Mouse (Mus musculus) limb, embryonic 13.5 days (tissue): ENCODE results near the gene Serping1. TPM values are rescaled to one million over a fixed set of nuclear protein-coding genes. Genes with fewer than 3 reads are reported as not detected.

Experiments used
- ATAC-seq: fragments of 200-750 bp; cut with Nextera tagmentation; 2 replicates; pipeline ENCODE4 v1.8.0; 2017; ENCODE audit warnings: low read depth, moderate number of reproducible peaks, moderate TSS enrichment; ENCODE audit not compliant: low FRiP score
- H3K27ac ChIP-seq: fragments of 300-500 bp; sonication (generic); 2 replicates; pipeline ENCODE4 v1.5.1; 2015; ENCODE audit warnings: inconsistent platforms, mild to moderate bottlenecking, moderate library complexity
- H3K27me3 ChIP-seq: fragments of 300-500 bp; sonication (generic); 2 replicates; pipeline ENCODE4 v1.6.1; 2015; ENCODE audit warnings: mild to moderate bottlenecking, inconsistent platforms
- H3K36me3 ChIP-seq: fragments of 300-500 bp; sonication (generic); 2 replicates; pipeline ENCODE4 v1.6.1; 2015; ENCODE audit warnings: inconsistent platforms, mild to moderate bottlenecking, moderate library complexity
- H3K4me1 ChIP-seq: fragments of 300-500 bp; sonication (generic); 2 replicates; pipeline ENCODE4 v1.6.1; 2015; ENCODE audit warnings: inconsistent platforms
- H3K4me2 ChIP-seq: fragments of 300-500 bp; sonication (generic); replicated peaks from 2 replicates; pipeline ENCODE4 v1.6.1; 2015; ENCODE audit warnings: inconsistent platforms, mild to moderate bottlenecking, moderate library complexity
- H3K4me3 ChIP-seq: fragments of 300-500 bp; sonication (generic); 2 replicates; pipeline ENCODE4 v1.5.1; 2015; ENCODE audit warnings: moderate library complexity, mild to moderate bottlenecking, inconsistent platforms
- H3K9ac ChIP-seq: fragments of 300-500 bp; sonication (generic); 2 replicates; pipeline ENCODE4 v1.6.1; 2015; ENCODE audit warnings: mild to moderate bottlenecking, inconsistent platforms
- H3K9me3 ChIP-seq: fragments of 300-500 bp; sonication (generic); 2 replicates; pipeline ENCODE4 v1.6.1; 2016; ENCODE audit warnings: inconsistent platforms
- WGBS: fragments of 180-500 bp; shearing (Covaris S2); methylation state at CpG from one replicate; pipeline ENCODE4 v1.1.7; 2015; 5-methylcytosine and 5-hydroxymethylcytosine counted together
- polyA plus RNA-seq: library from polyadenylated mRNA; unstranded; fragments of >200 nt; fragmentation: Nextera tagmentation; extraction: Ambion mirVana; gene quantifications from 2 replicates; pipeline ENCODE4 v1.2.1, GENCODE M21; 2015

Serping1 gene
- polyA plus RNA-seq, 1 experiment from 2014 or later: 30.1 TPM

DNA sequence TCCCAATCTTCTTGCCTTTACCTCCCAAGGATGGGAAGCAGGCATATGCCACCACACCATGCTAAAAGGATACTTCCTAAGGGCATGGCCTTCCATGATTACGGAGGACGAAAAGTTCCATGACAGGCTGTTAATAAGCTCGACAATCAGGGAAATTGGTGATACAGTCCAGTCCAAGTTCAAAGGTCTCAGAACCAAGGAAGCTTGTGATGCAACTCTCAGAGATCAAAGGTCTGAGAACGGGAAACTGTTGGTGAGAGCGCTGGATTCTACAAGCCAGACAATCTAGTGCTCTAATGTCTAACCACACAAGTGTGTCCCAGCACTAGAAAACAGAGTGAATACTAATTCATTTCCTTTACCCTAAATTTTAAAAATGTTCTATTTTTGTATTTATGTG is 19.0 kb downstream of the Serping1 start:
- Histone ChIP-seq H3K27me3 (no peaks in the 10 kb centered on the region), H3K36me3 (no peaks in the 10 kb centered on the region), H3K27ac (no peak overlapping the region), H3K4me2 (no peak overlapping the region), H3K4me1 (no peaks in the 10 kb centered on the region), H3K4me3 (no peak overlapping the region), H3K9ac (no peak overlapping the region), H3K9me3 (no peaks in the 10 kb centered on the region)
- ATAC-seq: no peak
- 60% methylated on average over 5 of the region's 5 CpGs for WGBS

GRCm38 (mm10) chr2:84750115-84750514 is 25.1 kb downstream of the Serping1 start:
- no peak overlapping the region for H3K27ac ChIP-seq
- no peaks in the 10 kb centered on the region for H3K4me1 ChIP-seq
- no peak overlapping the region for H3K4me3 ChIP-seq
- H3K9me3 ChIP-seq: no peaks in the 10 kb centered on the region
- no peak overlapping the region for H3K4me2 ChIP-seq
- ATAC-seq: peak; percentile 32; the same call in 1 of the 2 replicates
- no peak overlapping the region for H3K9ac ChIP-seq
- 80% methylated on average over 6 of the region's 6 CpGs for WGBS
- H3K27me3 ChIP-seq: no peaks in the 10 kb centered on the region
- H3K36me3 ChIP-seq: no peaks in the 10 kb centered on the region

DNA sequence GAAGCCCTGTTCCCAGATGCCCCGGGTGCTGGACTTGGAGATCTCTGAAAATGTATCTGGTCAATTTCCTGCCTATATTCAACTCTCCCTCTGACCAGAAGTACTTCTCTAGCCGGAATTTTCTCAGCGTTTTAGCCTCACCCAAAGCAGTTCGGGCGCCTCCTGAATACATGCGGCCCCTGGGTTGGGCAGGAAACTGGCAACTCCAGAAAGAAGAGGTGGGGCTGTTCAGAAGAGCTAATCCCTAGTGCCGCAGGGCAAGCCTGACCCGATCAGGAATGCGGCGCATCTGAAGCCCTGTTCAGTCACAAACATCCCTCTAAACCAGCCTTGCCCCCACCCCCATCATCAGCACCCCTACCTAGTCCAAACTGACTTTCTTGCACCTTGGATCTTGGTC is 31.1 kb downstream of the Serping1 start:
- ATAC-seq: peak; percentile 7
- Histone ChIP-seq H3K9me3 (no peaks in the 10 kb centered on the region), H3K27me3 (no peaks in the 10 kb centered on the region), H3K36me3 (peaks cover 14% of the 10 kb centered on the region), H3K4me1 (peaks cover 38% of the 10 kb centered on the region), H3K4me2 (peak overlapping the region; percentile 95), H3K9ac (peak overlapping the region; percentile 100), H3K4me3 (peak overlapping the region; percentile 94), H3K27ac (peak overlapping the region; percentile 94)
- under 1% methylated on average over 10 of the region's 10 CpGs for WGBS

DNA sequence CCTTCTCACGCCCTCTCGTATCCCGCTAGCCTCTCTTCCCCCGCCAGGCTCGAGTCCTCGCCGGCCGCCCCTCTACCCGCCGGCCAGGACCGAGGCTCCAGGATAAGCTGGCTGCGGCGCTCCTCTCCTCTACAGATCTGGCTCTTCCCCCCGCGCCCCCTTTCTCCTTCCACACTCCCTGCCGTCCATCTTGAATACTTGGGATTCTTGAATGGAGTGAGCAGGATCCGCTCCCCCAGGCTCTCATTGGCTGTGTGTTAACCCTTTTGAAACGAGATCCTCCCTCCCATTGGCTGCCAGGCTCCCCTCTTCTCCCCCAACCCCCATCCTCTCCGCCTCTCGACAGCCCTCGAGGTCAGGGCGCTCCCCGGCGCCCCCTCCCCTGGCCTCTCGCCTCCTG is 31.7 kb downstream of the Serping1 start, which contains the start of gene Gm19426:
Gene Gm19426, minus strand, starts transcription at position 95 of the 400 bp plus-strand sequence.
- peak; percentile 91 for ATAC-seq
- peaks cover 44% of the 10 kb centered on the region for H3K4me1 ChIP-seq
- WGBS: under 1% methylated on average over 24 of the region's 25 CpGs

DNA sequence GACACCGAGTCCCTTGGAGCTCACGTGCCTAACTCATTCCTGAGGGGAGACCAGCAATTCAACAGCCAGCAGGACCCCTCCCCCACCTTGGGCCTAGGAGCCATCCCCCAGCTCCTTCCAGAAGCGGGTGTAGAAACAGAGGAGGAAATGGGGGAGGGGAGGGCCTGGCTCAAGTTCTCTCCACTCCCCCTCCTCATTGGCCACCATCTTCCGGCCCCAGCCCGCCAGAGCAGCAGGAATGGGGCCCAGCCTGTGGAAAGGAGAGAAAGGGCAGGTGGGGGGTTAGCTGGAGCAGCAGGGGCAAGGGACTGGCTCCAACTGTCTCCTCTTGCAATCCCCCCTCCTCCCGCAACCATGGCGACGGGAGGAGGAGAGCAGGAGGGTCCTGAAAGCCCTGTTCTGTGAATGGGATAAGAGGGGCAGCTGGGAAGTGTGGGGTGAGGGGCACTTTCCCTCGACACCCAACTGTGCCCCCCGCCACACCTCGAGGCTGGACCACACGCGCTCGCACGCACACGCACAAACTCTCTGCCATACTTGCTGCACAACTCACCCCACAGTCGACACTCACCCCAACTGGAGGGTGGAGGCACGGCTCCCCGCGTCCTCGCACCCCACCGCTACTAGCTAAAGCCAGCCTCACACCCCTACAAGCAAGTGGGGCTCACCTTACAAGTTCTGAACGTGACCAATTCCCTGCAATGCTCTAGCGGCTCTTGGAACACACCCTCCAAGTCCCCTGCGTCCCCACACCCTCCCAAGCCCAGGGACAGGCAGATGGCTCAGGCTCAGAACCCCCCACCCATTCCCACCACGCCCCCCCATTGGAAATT is 32.6 kb downstream of the Serping1 start:
- Histone ChIP-seq H3K9ac (peak overlapping the region; percentile 100), H3K4me2 (peak overlapping the region; percentile 95), H3K36me3 (peaks cover 14% of the 10 kb centered on the region), H3K4me3 (peak overlapping the region; percentile 94), H3K27me3 (no peaks in the 10 kb centered on the region), H3K9me3 (no peaks in the 10 kb centered on the region), H3K27ac (peak overlapping the region; percentile 100), H3K4me1 (peaks cover 53% of the 10 kb centered on the region)
- WGBS: 1% methylated on average over 26 of the region's 26 CpGs
- peak; percentile 77 for ATAC-seq

More for the DNA sequence above, 31.7 kb downstream of the Serping1 start, which contains the start of gene Gm19426:
- Histone ChIP-seq H3K36me3 (peaks cover 14% of the 10 kb centered on the region), H3K9ac (peak within 1 kb of the TSS; percentile 100), H3K27me3 (no peaks in the 10 kb centered on the region), H3K9me3 (no peaks in the 10 kb centered on the region), H3K4me3 (peak within 1 kb of the TSS; percentile 94), H3K4me2 (peak within 1 kb of the TSS; percentile 95), H3K27ac (peak within 1 kb of the TSS; percentile 100)

DNA sequence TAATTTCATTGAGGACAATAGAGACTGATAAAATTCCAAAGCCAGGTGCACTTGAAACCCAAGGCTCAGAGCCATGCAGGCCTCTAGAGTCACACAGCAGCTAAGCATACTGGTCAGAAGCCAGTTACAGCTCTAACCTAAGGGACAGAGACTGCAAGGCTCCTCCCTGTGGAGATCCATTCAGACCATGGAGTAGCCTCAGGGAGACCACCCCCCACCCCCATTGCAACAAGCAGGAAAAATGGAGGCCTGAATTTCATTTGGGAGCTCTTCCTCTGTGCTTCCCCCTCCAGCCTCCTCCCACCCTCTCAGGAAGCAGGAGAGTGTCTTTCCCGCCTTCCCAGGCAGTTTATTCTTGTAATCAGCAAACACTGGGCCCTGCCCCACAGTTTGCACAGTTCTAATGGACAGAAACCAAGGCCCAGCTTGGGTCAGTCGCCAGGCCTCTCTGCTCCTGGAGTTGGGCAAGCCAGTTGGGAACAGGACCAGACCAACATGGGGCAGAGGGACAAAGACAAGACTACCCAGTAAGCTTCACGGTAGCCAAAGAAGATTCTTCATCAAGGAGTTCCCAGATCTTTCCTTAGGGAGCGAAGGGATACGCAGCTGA is 33.3 kb downstream of the Serping1 start:
- H3K27me3 ChIP-seq: no peaks in the 10 kb centered on the region
- no peaks in the 10 kb centered on the region for H3K9me3 ChIP-seq
- H3K4me1 ChIP-seq: peaks cover 60% of the 10 kb centered on the region
- peak overlapping the region; percentile 100 for H3K9ac ChIP-seq
- 2% methylated on average over 5 of the region's 5 CpGs for WGBS
- peaks cover 14% of the 10 kb centered on the region for H3K36me3 ChIP-seq
- H3K4me2 ChIP-seq: peak overlapping the region; percentile 95
- H3K27ac ChIP-seq: peak overlapping the region; percentile 100
- no peak for ATAC-seq
- H3K4me3 ChIP-seq: peak overlapping the region; percentile 94

DNA sequence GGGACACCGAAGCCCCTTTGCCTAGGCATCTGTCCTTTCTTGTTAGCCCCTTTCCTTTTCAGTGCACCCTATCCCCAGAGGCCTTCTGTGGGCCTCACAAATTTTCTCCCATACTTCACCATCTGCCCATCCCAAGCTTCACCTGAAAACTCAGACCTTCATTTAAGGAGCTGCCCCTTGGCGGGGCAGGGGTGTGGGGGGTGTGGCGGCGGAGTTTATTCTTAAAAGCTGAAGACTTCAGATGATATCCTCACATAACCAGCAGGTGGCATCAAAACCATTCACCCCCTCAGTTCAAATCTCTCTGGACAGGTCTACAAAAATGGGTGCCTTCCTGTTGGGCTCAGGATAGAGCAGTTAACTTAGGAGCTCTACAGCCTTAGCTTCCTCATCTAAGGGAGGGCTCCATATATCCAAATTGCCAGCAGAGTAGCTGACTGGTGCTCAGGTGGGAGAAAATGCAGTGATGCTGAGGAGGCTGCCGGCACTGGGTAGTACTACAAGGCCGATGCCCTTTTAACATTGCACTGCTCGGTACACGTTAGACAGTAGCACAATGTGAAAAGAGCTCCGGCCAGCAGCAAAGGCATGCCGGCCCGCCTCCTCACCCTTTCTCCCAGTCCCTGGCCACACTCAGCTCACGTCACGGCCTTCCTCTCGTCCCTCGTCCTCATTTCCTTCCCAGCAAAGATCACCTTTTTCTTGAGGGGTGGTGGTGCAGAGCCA is 34.5 kb downstream of the Serping1 start:
- Histone ChIP-seq H3K4me2 (peak overlapping the region; percentile 95), H3K36me3 (peaks cover 14% of the 10 kb centered on the region), H3K9ac (peak overlapping the region; percentile 48; the same call in 1 of the 2 replicates), H3K4me1 (peaks cover 72% of the 10 kb centered on the region), H3K27ac (peak overlapping the region; percentile 100; the same call in 1 of the 2 replicates), H3K27me3 (no peaks in the 10 kb centered on the region), H3K9me3 (no peaks in the 10 kb centered on the region), H3K4me3 (peak overlapping the region; percentile 94)
- WGBS: 79% methylated on average over 15 of the region's 15 CpGs
- ATAC-seq: no peak

DNA sequence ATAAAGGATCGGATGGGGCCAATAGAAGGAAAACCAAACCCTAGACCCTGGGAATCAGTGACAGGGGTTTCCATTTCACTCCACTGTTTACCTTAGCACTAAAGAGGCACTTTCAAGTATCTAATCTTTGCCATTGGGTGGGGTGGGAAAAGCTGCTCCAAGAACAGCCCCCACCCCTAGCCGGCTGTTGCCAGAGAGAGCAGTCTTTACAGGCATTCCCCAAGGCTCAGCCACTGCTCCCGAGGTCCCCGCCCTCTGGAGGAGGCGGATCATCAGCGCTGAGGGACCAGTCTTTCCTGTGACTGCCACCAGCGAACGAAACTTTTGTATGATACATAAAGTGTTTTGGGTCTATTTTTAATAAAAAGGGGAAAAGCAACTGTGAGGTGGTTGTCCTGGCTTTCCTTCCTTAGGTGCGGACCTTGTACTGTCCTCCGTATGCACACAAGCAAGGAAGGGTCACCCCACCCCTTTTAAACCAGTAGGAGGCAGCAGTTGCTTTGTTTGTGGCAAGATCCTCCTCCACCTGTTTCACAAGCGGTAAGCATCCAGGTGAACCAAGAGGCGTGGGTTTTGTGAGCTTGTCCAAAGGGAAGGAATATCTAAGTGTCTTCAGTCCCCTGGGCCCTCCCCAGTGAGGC is 36.9 kb downstream of the Serping1 start:
- Histone ChIP-seq H3K4me2 (peak overlapping the region; percentile 73), H3K4me3 (peak overlapping the region; percentile 17), H3K36me3 (peaks cover 14% of the 10 kb centered on the region), H3K27ac (peak overlapping the region; percentile 72), H3K9me3 (no peaks in the 10 kb centered on the region), H3K4me1 (peaks cover 88% of the 10 kb centered on the region), H3K27me3 (no peaks in the 10 kb centered on the region), H3K9ac (peak overlapping the region; percentile 8; the same call in 1 of the 2 replicates)
- WGBS: 1% methylated on average over 12 of the region's 12 CpGs
- no peak for ATAC-seq

DNA sequence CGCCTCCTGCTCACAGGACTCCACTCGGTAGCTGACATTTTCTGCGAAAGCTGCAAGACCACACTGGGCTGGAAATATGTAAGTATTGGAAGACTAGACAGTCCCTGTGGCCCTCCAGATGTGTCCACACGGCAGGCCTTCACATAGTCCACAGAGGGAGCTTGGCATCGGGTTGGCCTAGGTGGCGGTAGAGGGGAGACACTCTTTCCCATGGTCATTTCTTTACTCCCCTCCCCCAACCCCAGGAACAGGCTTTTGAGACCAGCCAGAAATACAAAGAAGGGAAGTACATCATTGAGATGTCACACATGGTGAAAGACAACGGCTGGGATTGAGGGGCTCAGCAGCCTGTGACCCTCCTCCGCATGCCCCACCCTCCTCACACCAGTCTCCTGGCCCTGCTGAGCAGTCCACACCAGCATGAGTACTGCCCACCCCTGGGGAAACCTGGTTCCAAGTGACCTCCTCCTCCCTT is 37.8 kb downstream of the Serping1 start:
- H3K4me3 ChIP-seq: peak overlapping the region; percentile 8; the same call in 1 of the 2 replicates
- peak overlapping the region; percentile 72 for H3K27ac ChIP-seq
- no peaks in the 10 kb centered on the region for H3K9me3 ChIP-seq
- no peaks in the 10 kb centered on the region for H3K27me3 ChIP-seq
- H3K4me2 ChIP-seq: peak overlapping the region; percentile 73
- ATAC-seq: peak; percentile 4; the same call in 1 of the 2 replicates
- peaks cover 14% of the 10 kb centered on the region for H3K36me3 ChIP-seq
- H3K9ac ChIP-seq: peak overlapping the region; percentile 56
- WGBS: 5% methylated on average over 8 of the region's 8 CpGs
- peaks cover 88% of the 10 kb centered on the region for H3K4me1 ChIP-seq

- Histone ChIP-seq H3K4me2 (peak overlapping the region; percentile 73), H3K27ac (no peak overlapping the region), H3K4me1 (peaks cover 81% of the 10 kb centered on the region), H3K36me3 (peaks cover 14% of the 10 kb centered on the region), H3K9me3 (no peaks in the 10 kb centered on the region), H3K27me3 (no peaks in the 10 kb centered on the region), H3K9ac (peak overlapping the region; percentile 56; the same call in 1 of the 2 replicates), H3K4me3 (peak overlapping the region; percentile 19)
- ATAC-seq: peak; percentile 8; the same call in 1 of the 2 replicates
- WGBS: 5% methylated on average over 27 of the region's 27 CpGs
Observed at GRCm38 (mm10) chr2:84736312-84737161, 38.7 kb downstream of the Serping1 start.
